Comparison of ENCODE assay signal across 9 mouse cellular contexts in the genomic region with DNA sequence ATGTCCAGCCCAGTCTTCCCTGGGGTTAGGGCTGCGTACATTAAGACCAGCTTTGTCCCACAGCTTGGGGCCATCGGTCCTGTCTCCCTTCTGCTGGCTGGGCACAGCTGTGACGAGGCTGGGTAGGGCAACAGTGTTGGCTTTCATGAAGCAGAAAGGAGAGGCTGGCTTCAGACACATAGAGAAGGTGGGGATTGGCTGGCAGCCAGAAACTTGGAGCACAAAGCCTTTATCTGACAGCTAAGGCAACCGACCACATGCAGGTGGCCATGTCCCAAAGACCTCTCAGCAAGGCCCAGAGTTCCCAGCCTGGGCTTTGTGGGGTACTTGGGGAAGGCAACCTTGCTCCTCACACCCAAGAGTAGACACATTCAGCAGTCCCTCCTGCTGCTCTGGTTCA. TPM values are rescaled to one million over a fixed set of nuclear protein-coding genes. Genes with fewer than 3 reads are reported as not detected.
A peak's percentile ranks its signal among the peaks of the same experiment; 100 is the strongest.
DNase-seq lines count a peak whose midpoint lies in the region; ATAC-seq and TF ChIP-seq lines count a peak whose summit lies in the region.
"Had no signal": no experiment of that assay in that cellular context is flagged by ENCODE, and none has a peak within 500 bp of the region (broad histone marks: within the 10 kb centered on the region; RNA-seq: fewer than 3 reads in every experiment).

No protein-coding gene starts in this region.

- ATAC-seq in cerebellum, adult (ENCODE audit: insufficient number of reproducible peaks, low FRiP score, low TSS enrichment) = no peak
- ATAC-seq in midbrain, postnatal 0 days (ENCODE audit: low FRiP score) = no peak
- no peak for ATAC-seq in midbrain, embryonic 16.5 days

- TF ChIP-seq CTCF in midbrain, postnatal 0 days (IDR thresholded peaks at IDR 0.05) = no peak

- intact Hi-C loops in left cerebral cortex, postnatal 14 days (cut with DNase I) = no loop called here

- no peak overlapping the region for H3K4me3 ChIP-seq in midbrain, postnatal 0 days (ENCODE audit: low read depth, low read length)
- no peak overlapping the region for H3K4me3 ChIP-seq in midbrain, embryonic 16.5 days (ENCODE audit: low read depth, low read length)
- H3K4me3 ChIP-seq in heart, embryonic 10.5 days = no peak overlapping the region
- H3K4me3 ChIP-seq: neural tube, embryonic 13.5 days had no signal

- peaks cover 65% of the 10 kb centered on the region for H3K36me3 ChIP-seq in midbrain, postnatal 0 days (ENCODE audit: insufficient read depth, low read length)
- peaks cover 43% of the 10 kb centered on the region for H3K36me3 ChIP-seq in midbrain, embryonic 16.5 days (ENCODE audit: control insufficient read depth, insufficient read depth, low read length)
- H3K36me3 ChIP-seq in heart, embryonic 10.5 days = peaks cover 90% of the 10 kb centered on the region

- no peaks in the 10 kb centered on the region for H3K27me3 ChIP-seq in midbrain, postnatal 0 days (ENCODE audit: insufficient read depth, low read length)
- no peaks in the 10 kb centered on the region for H3K27me3 ChIP-seq in midbrain, embryonic 16.5 days (ENCODE audit: control insufficient read depth, insufficient read depth, low read depth, low read length)
- no peaks in the 10 kb centered on the region for H3K27me3 ChIP-seq in heart, embryonic 10.5 days (ENCODE audit: insufficient read depth, poor library complexity, severe bottlenecking)
- H3K27me3 ChIP-seq: neural tube, embryonic 13.5 days had no signal

- 0 out of 2 replicates have a peak overlapping the region, but pooled peaks have one; percentile 26 for H3K27ac ChIP-seq in midbrain, postnatal 0 days (ENCODE audit: low read depth, low read length)
- H3K27ac ChIP-seq in midbrain, embryonic 16.5 days (ENCODE audit: low read length) = no peak overlapping the region
- 0 out of 2 replicates have a peak overlapping the region, but pooled peaks have one; percentile 10 for H3K27ac ChIP-seq in heart, embryonic 10.5 days
- H3K27ac ChIP-seq: neural tube, embryonic 13.5 days had no signal

- H3K4me1 ChIP-seq in midbrain, postnatal 0 days (ENCODE audit: insufficient read depth, low read length) = no peaks in the 10 kb centered on the region
- no peaks in the 10 kb centered on the region for H3K4me1 ChIP-seq in midbrain, embryonic 16.5 days (ENCODE audit: control insufficient read depth, insufficient read depth, low read length)
- H3K4me1 ChIP-seq in heart, embryonic 10.5 days = 0 out of 2 replicates have a peak, but pooled peaks cover 2% of the 10 kb centered on the region

- H3K4me2 ChIP-seq in midbrain, postnatal 0 days (ENCODE audit: low read depth, low read length, poor library complexity, severe bottlenecking) = no peak overlapping the region
- H3K4me2 ChIP-seq in midbrain, embryonic 16.5 days (ENCODE audit: low read length) = no peak overlapping the region
- H3K4me2 ChIP-seq: neural tube, embryonic 13.5 days had no signal

- H3K9ac ChIP-seq in midbrain, postnatal 0 days (replicated peaks; ENCODE audit: low read length, poor library complexity, severe bottlenecking) = no peak overlapping the region
- no peak overlapping the region for H3K9ac ChIP-seq in midbrain, embryonic 16.5 days (ENCODE audit: low read depth, low read length)
- H3K9ac ChIP-seq: neural tube, embryonic 13.5 days had no signal

- WGBS in midbrain, postnatal 0 days = 62% methylated on average over 4 of the region's 4 CpGs
- 59% methylated on average over 4 of the region's 4 CpGs for WGBS in midbrain, embryonic 16.5 days
- 75% methylated on average over 4 of the region's 4 CpGs for whole genome bisulfite sequencing in heart, embryonic 10.5 days

- H3K9me3 ChIP-seq in midbrain, postnatal 0 days (ENCODE audit: low read length) = no peaks in the 10 kb centered on the region
- H3K9me3 ChIP-seq in midbrain, embryonic 16.5 days (replicated peaks; ENCODE audit: control insufficient read depth, low read length, poor library complexity, severe bottlenecking) = no peaks in the 10 kb centered on the region
- no peaks in the 10 kb centered on the region for H3K9me3 ChIP-seq in heart, embryonic 10.5 days
- H3K9me3 ChIP-seq: neural tube, embryonic 13.5 days had no signal

- peak; percentile 41 to 42 for DNase-seq in cerebellum, adult 18-20 months
- DNase-seq in midbrain, postnatal 0 days (ENCODE audit: low spot score) = peak; percentile 63
- DNase-seq in heart, embryonic 10.5 days (ENCODE audit: low spot score) = no peak
- DNase-seq in left cerebral cortex, postnatal 14 days (ENCODE audit: low spot score in 2 of 2) = peak; percentile 40 to 60
- DNase-seq in c-Kit-positive CD71-positive TER-119-positive erythroid progenitor cells, embryonic 14.5 days (ENCODE audit: low spot score) = no peak
- no peak for DNase-seq in yolk sac, embryonic 10.5 days (ENCODE audit: low spot score)

RNA-seq across cellular contexts. Expression of a gene that starts 7.1 kb away (rescaled TPM):
- 54.7 and 68.8 TPM in 2 replicates for total RNA-seq in midbrain, postnatal 0 days (2014; rRNA removed)
- polyA plus RNA-seq in midbrain, postnatal 0 days (2015; fragmentation: Nextera tagmentation; extraction: Ambion mirVana) = 65.3 and 76.0 TPM in 2 replicates
- 46.5 and 57.8 TPM in 2 replicates for polyA plus RNA-seq in midbrain, embryonic 16.5 days (2015; fragmentation: Nextera tagmentation; extraction: Ambion mirVana)
- polyA plus RNA-seq in heart, embryonic 10.5 days (2016; fragmentation: Nextera tagmentation; extraction: Ambion mirVana) = 16.3 and 20.0 TPM in 2 replicates
- 100 to 1,000 TPM; 158 to 245 TPM for total RNA-seq in left cerebral cortex, postnatal 14 days (2021)

RNA-seq across cellular contexts. Expression of a gene that starts 36.3 kb away (rescaled TPM):
- total RNA-seq in midbrain, postnatal 0 days (2014; rRNA removed) = 0.33 and 0.71 TPM in 2 replicates
- 0.96 and 1.4 TPM in 2 replicates for polyA plus RNA-seq in midbrain, postnatal 0 days (2015; fragmentation: Nextera tagmentation; extraction: Ambion mirVana)
- polyA plus RNA-seq in midbrain, embryonic 16.5 days (2015; fragmentation: Nextera tagmentation; extraction: Ambion mirVana) = 2.9 and 3.5 TPM in 2 replicates
- polyA plus RNA-seq in heart, embryonic 10.5 days (2016; fragmentation: Nextera tagmentation; extraction: Ambion mirVana) = 0.59 and 0.75 TPM in 2 replicates
- under 1 TPM; 0.40 to 0.51 TPM for total RNA-seq in left cerebral cortex, postnatal 14 days (2021)

RNA-seq across cellular contexts. Expression of a gene that starts 37.3 kb away (rescaled TPM):
- 106 and 125 TPM in 2 replicates for total RNA-seq in midbrain, postnatal 0 days (2014; rRNA removed)
- polyA plus RNA-seq in midbrain, postnatal 0 days (2015; fragmentation: Nextera tagmentation; extraction: Ambion mirVana) = 80.9 and 89.3 TPM in 2 replicates
- 97.7 TPM in 2 replicates for polyA plus RNA-seq in midbrain, embryonic 16.5 days (2015; fragmentation: Nextera tagmentation; extraction: Ambion mirVana)
- polyA plus RNA-seq in heart, embryonic 10.5 days (2016; fragmentation: Nextera tagmentation; extraction: Ambion mirVana) = 67.4 and 67.9 TPM in 2 replicates
- total RNA-seq in left cerebral cortex, postnatal 14 days (2021) = 10 to 100 TPM; 23.9 to 25.4 TPM

RNA-seq across cellular contexts. Expression of a gene that starts 38.2 kb away (rescaled TPM):
- 67.1 and 75.9 TPM in 2 replicates for total RNA-seq in midbrain, postnatal 0 days (2014; rRNA removed)
- 228 and 234 TPM in 2 replicates for polyA plus RNA-seq in midbrain, postnatal 0 days (2015; fragmentation: Nextera tagmentation; extraction: Ambion mirVana)
- 289 and 327 TPM in 2 replicates for polyA plus RNA-seq in midbrain, embryonic 16.5 days (2015; fragmentation: Nextera tagmentation; extraction: Ambion mirVana)
- 194 and 211 TPM in 2 replicates for polyA plus RNA-seq in heart, embryonic 10.5 days (2016; fragmentation: Nextera tagmentation; extraction: Ambion mirVana)
- total RNA-seq in left cerebral cortex, postnatal 14 days (2021) = 100 to 1,000 TPM; 239 to 244 TPM

RNA-seq across cellular contexts. Expression of a gene that starts 54.0 kb away (rescaled TPM):
- total RNA-seq in midbrain, postnatal 0 days (2014; rRNA removed) = 207 and 228 TPM in 2 replicates
- 116 and 120 TPM in 2 replicates for polyA plus RNA-seq in midbrain, postnatal 0 days (2015; fragmentation: Nextera tagmentation; extraction: Ambion mirVana)
- 218 and 229 TPM in 2 replicates for polyA plus RNA-seq in midbrain, embryonic 16.5 days (2015; fragmentation: Nextera tagmentation; extraction: Ambion mirVana)
- 127 and 139 TPM in 2 replicates for polyA plus RNA-seq in heart, embryonic 10.5 days (2016; fragmentation: Nextera tagmentation; extraction: Ambion mirVana)
- 100 to 1,000 TPM; 116 to 121 TPM for total RNA-seq in left cerebral cortex, postnatal 14 days (2021)

Comparison
In these comparisons a context has a peak if more than half of its experiments do, and no peak if none do; other contexts are left out.
1. DNase-seq: peak in cerebellum, adult 18-20 months (2 of 2), midbrain, postnatal 0 days (single experiment) and left cerebral cortex, postnatal 14 days (2 of 2); none in heart, embryonic 10.5 days (single experiment), c-Kit-positive CD71-positive TER-119-positive erythroid progenitor cells, embryonic 14.5 days (single experiment) and yolk sac, embryonic 10.5 days (single experiment).